Mouse (Mus musculus): Measurements from ENCODE around the gene Ckap4.
A peak's percentile ranks its signal among the peaks of the same experiment; 100 is the strongest.
"Not testable (repeated sequence)": the region's sequence is repeated elsewhere in the genome, so short reads cannot be mapped to it uniquely, and the experiment has no call there.

Gene Ckap4

DNA sequence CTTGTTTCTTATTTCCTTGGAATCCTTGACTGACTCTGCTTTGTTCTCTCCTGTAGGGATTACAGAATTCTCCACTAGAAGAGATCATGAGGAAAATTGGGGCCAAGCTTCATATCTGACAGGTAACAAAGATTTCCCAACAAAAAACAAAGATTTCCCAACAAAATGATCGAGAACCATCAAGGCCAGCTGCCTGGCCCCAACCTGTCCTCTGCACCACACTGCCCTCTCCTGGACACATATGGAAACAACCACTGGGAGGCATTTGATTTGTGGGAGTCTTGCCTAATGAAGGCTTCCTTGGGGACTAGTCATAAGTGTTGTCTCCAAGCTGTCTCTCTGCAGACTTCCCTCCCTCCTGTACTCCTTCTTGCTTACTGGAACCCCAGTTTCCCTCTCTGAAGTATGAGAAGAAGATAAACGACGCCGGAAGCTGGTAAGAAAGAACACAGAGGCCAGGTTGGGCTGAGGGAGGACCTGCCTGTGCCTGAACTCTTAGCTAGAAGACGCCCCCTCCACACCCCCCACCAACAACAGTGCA is 19.8 kb downstream of the Ckap4 start:
- ATAC-seq (ENCODE audit: insufficient number of reproducible peaks, low FRiP score, low TSS enrichment): no peak

DNA sequence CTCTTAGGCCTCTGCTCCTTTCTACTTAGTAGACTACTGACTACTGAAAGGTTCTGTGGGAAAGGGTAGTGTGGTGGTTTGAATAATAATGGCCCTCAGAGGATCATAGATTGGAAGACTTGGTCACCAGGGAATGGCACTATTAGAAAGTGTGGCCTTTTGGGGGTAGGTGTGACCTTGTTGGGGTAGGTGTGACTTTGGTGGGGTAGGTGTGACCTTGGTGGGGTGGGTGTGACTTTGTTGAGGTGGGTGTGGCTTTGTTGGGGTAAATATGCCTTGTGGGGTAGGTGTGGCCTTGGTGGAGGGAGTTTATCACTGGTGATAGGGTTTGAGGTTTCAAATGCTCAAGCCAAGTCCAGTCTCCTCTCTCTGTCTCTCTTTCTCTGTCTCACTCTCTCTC is 21.1 kb downstream of the Ckap4 start:
- ATAC-seq (ENCODE audit: insufficient number of reproducible peaks, low FRiP score, low TSS enrichment): no peak

DNA sequence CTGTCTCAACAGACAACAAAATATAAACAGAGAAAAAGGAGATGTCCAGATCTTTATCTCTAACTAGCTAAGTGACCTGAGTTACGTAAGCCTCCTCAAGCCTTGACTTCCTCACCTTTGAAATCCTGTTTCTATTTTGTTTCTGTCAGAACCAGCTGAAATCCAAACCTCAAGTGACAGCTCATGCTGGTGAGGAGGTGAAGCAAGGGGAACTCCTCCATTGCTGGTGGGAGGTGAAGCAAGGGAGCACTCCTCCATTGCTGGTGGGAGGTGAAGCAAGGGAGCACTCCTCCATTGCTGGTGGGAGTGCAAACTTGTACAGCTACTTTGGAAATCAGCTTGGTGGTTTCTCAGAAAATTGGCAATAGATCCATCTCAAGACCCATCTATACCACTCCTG is 25.3 kb downstream of the Ckap4 start:
- ATAC-seq (ENCODE audit: insufficient number of reproducible peaks, low FRiP score, low TSS enrichment): no peak

DNA sequence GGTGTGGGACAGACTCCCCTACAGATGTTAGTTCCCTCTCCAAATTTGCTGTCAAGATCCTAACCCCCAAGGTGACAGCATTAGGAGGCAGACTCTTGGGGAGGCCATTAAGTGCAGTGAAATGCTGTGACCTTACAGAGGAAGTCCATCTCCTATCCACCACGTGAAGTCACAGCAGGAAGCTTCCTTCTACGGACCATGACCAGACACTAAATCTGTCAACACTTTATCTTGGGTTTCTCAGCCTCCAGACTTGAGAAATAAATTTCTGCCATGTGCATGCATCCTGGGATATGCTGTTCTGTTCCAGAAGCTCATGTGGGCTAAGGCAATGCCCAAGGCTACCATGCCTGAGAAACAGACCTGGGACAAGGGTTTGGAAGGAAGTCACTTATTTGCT is 35.0 kb downstream of the Ckap4 start:
- ATAC-seq (ENCODE audit: insufficient number of reproducible peaks, low FRiP score, low TSS enrichment): no peak

DNA sequence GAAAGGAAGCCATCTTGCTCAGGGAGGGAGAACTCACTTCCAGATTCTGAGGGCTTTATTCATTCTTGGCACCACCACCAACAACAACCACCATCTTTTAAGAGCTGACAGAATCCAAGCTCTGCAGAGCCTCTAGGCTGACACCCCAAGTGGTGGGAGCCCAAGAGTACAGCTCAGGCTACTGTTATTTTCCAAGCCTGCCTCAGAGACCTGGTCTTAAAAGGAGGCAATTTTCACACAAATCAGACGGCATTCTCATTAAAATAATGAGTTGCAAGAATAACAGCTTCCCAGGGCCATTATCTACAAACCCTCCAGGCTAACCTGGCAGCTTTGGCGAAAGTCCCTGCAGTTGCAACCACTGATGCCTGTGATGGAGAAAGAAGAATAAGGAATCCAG is 37.1 kb downstream of the Ckap4 start:
- no peak for ATAC-seq (ENCODE audit: insufficient number of reproducible peaks, low FRiP score, low TSS enrichment)

DNA sequence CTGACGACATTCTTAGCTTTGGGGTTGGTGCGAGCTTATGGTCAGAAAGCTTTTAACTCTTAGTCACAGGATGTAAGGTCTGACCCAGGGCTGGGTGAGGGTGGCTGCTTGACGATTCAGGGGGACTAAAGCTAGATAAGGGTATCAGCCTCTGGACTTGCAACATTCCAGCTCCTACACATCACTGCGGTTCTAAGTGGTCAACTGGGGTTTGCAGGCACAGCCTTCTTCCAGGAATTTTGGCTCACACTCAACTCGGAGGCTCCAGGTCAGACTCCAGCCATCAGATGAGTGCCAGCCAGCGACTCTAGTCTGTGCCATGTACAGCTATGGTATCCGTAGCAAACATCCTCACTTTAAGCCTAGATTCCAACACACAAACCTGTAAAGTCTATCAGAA is 39.4 kb downstream of the Ckap4 start:
- ATAC-seq (ENCODE audit: insufficient number of reproducible peaks, low FRiP score, low TSS enrichment): no peak

DNA sequence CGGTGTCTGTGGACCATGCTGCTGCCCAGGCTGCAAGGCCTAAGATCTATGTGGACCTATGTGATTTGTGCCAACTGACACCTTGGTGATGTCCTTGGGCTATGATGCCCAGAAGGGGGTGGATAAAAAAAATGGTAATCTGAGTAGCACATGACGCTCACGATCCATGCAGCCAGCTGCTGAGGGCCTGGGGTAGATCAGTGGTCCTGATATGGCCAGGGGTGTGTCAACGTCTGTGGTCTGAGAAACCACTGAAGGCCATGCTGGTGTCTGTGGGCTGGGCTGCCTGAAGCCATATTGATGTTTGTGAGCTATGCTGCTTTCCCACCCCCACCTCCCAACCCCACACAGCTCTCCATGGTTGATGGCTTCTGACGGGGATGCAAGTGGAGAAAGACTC is 43.7 kb downstream of the Ckap4 start:
- no peak for ATAC-seq (ENCODE audit: insufficient number of reproducible peaks, low FRiP score, low TSS enrichment)

DNA sequence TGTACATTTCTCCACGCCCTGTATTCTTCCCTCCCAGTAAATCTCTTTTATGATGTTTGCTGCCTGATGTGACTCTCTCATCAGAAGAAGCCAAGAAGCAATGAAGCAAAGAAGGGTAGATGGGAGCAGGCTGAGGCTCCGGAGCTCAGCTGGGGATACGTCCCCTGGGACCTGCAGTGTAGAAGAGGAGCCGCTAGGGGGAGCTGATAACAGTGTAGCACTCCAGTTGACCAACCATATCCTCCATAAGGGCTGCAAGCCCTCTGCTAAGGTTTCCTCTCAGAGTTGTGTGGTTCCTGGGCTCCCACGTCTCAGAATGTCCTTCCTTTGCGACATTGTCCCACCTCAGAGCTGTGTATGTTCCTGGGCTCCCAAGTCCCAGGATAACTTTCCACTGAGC is 45.5 kb downstream of the Ckap4 start:
- ATAC-seq (ENCODE audit: insufficient number of reproducible peaks, low FRiP score, low TSS enrichment): no peak

DNA sequence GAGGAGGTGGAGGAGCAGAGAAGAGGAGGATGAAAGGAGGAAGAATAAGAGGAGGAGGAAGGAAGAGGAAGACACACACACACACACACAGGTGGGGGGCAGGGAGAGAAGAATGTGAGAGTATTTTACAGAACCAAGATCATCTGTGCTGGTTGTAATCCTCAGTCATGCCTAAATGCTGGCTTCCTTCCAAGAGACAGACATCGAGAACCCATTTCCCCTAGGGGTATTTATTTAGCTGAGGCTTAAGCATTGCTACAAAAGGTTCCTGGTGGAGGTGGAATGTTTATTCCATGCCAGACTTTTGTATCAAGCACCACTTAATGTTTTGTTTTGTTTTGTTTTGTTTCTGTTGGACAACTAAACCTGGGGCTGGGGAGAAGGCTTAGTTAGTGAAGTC is 49.2 kb downstream of the Ckap4 start:
- no peak for ATAC-seq (ENCODE audit: insufficient number of reproducible peaks, low FRiP score, low TSS enrichment)

DNA sequence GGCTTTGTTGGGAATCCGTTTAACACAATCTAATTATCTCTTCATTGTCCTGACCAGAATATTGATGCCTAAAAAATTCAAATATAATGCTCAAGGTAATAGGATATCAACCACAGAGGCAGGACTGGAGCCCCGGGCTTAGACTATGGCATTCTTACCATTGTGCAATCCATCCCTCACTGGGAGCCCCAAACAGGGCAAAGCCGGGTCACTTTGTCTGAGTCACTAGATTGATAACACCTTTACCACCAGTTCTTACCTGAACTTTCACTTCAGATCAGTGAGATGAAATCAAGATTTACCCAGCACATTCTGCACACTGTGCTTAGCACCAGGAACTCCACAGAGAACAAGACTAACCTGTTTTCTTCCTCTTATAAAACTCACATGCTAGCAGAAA is 50.3 kb downstream of the Ckap4 start:
- no peak for ATAC-seq (ENCODE audit: insufficient number of reproducible peaks, low FRiP score, low TSS enrichment)

DNA sequence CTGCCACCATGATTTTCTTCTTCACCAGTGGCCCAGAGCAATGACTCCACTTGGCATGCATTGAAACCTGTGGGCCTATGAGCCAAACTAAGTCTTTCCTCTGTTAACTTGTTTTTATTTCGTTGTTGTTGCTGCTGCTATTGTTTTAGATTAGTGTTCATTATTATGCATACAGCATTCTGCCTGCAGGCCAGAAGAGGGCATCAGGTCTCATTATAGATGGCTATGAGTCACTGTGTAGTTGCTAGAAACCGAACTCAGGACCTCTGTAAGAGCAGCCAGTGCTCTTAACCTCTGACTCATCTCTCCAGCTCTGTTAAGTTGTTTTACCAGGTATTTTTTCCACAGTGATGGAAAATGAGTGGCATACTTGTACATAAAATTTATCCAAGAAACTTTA is 50.8 kb downstream of the Ckap4 start:
- ATAC-seq (ENCODE audit: insufficient number of reproducible peaks, low FRiP score, low TSS enrichment): no peak

DNA sequence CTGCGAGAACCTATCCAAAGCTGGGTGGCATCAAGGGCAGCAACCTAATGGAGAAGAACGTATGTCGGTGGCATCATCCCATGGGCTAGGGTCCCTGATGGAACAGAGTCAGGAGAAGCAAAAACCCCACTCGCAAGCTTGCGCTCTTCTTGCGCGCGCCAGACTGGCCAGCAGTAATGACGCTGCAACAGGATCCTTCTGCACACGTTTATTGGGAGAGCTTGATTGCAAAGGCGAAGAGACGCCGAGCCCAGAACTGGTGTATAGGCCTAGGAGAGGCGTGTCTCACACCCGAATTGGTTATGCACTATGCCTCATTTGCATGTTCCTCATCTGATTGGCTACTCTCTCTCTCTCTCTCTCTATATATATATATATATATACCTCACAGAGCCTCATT is 51.4 kb downstream of the Ckap4 start:
- not testable (repeated sequence) for ATAC-seq (ENCODE audit: insufficient number of reproducible peaks, low FRiP score, low TSS enrichment)

DNA sequence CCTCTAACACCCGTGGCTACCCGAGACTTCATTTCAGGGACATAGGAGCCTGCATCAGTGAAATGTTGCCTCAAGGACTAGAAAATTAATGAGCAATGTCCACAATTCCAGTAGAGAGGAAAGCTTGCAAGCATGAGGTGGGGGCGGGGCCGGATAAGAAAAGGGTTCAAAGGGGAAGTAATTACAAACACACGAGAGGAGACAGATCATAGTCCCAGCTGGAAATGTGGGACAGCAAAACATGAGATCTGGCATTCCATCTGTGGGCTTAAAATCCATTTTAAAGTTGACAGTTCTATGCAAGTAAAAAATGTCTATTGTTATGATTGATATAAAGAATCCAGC is 52.6 kb downstream of the Ckap4 start:
- ATAC-seq (ENCODE audit: insufficient number of reproducible peaks, low FRiP score, low TSS enrichment): no peak

DNA sequence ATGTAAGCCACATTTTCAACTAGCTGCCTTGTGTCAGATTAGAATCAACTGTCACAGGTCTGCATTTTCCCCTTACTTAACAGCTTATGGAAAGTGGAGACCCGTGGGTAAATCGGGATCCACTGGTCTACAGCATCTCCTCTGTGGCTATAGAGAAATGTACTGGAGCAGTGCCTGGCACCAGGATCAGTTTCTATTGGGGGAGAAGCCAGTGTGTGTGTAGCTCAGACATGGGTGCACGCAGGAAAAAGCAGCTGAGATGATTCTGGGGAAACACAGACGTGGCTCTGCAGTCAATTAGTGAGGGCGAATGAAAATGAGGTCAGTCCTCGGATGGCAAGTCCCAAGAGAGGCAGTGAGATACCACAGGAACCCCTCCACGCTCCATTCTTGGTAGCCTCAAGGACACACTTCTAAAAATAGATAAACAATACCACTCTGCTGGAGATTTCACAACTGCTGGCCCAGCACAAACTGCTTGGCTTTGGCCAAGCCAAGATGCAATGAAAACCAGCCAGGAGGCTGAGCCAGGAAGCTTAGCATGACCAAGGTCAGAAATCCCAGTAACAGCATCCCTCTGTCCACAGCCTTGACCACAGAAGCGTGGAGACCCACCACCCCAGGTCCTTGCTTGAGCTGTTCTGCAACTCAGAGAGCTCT is 53.1 kb downstream of the Ckap4 start:
- ATAC-seq (ENCODE audit: insufficient number of reproducible peaks, low FRiP score, low TSS enrichment): peak; percentile 49; the same call in 1 of the 2 replicates

DNA sequence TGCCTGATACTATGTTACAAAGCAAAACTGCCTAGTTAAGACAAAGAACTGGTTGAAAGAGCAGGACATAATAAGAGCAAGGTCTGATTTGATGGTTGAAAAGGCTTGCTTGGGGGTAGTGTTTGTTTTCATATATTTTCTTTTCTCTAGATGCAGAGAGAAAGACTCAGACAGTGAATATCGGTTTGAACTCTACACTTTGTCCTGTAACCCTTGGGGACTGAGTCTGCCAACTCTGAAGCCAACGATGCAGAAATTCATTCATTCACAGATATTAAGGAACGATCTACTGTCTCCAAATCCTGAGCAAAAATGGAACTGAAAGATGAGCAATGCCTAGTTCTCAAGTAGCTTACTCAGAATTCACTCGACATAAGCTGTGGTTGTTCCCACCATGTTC is 53.7 kb downstream of the Ckap4 start:
- ATAC-seq (ENCODE audit: insufficient number of reproducible peaks, low FRiP score, low TSS enrichment): no peak

DNA sequence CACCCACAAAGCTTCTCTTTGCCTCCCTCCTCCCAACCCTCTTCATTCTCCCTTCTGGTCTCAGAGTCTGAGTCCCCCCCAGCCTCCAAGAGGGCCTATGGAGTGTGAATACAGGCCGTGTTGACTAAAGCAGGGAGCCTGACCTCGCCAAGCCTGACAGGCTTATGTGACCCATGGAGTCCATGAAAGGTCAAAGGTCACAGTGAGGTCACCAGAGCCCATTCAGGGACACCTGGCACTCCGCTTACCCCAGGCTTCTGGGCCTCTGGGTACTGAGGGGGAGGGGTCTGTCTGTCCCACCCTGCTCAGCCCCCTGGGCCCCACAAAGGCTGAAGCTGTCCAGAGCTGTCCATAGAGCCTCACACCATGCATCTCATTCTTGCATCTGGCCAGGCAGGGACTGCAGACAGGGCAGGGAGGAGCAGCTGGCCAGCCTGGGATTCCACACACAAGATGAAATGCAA is 56.2 kb downstream of the Ckap4 start:
- no peak for ATAC-seq (ENCODE audit: insufficient number of reproducible peaks, low FRiP score, low TSS enrichment)

DNA sequence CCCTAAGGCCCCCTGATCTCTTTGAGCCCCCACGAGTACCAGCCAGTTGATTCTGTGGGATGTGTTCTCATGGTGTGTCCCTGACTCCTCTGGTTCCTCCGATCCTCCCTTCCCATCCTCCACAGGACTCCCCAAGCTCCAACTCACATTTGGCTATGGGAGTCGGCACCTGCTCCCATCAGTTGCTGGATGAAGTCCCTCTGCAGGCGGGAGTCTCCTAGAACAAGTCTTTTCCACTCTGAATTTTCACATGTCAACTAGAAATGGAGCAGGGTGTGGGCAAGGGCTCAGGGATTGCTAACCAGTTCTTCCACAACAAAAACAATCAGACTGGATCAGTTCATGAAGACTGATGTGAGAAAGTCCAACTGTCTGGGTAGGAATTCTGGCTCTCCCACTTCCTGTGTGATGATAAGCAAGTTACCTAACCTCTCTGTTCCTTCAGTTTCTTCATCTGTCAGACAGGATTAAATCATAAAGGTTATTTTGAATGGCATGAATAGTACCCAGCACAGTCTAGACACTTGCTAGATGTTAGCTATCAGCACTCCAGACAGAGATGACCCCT is 56.7 kb downstream of the Ckap4 start:
- no peak for ATAC-seq (ENCODE audit: insufficient number of reproducible peaks, low FRiP score, low TSS enrichment)
